Mouse (Mus musculus): ENCODE results near the gene Dapl1.

GRCm38 (mm10) chr2:59448516-59448915 lies 35.9 kb upstream of the Dapl1 start:
- no peak for TF ChIP-seq POLR2A (IDR thresholded peaks at IDR 0.05; ENCODE audit: insufficient read length, low read depth)
- no peak for TF ChIP-seq POLR2AphosphoS2 (IDR thresholded peaks at IDR 0.05; ENCODE audit: insufficient read length, low read depth)
- no peak for TF ChIP-seq MYOD1 (IDR thresholded peaks at IDR 0.05; ENCODE audit: control insufficient read depth in 1 of 3, insufficient read length in 2 of 3, low read depth in 2 of 3)
- no peak for TF ChIP-seq MAX (IDR thresholded peaks at IDR 0.05; ENCODE audit: low read depth)
